25 mouse cellular contexts compared by ENCODE assay signal in the genomic region with DNA sequence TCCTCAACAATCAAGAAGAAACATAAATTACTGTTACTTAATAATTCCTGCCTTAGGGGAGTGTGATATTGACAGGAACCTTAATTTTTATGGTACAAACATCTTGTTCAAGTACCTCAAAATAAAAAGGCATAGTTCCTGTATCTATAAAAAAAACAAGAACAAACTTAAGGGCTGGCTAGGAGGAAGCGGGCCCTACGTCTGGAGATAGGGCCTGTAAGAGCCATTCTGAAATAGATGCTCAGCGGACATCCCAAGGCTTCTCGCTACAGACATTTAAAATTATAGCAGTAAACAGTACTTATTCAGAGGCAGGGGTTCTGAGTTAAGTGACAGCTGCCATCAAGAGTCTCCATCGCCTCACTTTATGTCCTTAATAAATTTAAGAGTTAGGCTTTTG.
"Had no signal": no experiment of that assay in that cellular context is flagged by ENCODE, and none has a peak within 500 bp of the region (broad histone marks: within the 10 kb centered on the region; RNA-seq: fewer than 3 reads in every experiment).

No protein-coding gene starts in this region.

- H3K4me3 ChIP-seq: heart, adult 2 months; heart, embryonic 13.5 days; heart, embryonic 15.5 days; hindbrain, embryonic 13.5 days; hindbrain, embryonic 15.5 days; kidney, embryonic 15.5 days; limb, embryonic 13.5 days; limb, embryonic 15.5 days; liver, embryonic 13.5 days; liver, embryonic 15.5 days had no signal

- ATAC-seq: hindbrain, postnatal 0 days; intestine, embryonic 16.5 days had no signal

- H3K27ac ChIP-seq: heart, adult 2 months; heart, embryonic 13.5 days; heart, embryonic 15.5 days; hindbrain, embryonic 13.5 days; hindbrain, embryonic 15.5 days; hindbrain, postnatal 0 days; kidney, embryonic 15.5 days; kidney, postnatal 0 days; limb, embryonic 13.5 days; limb, embryonic 15.5 days; liver, embryonic 13.5 days; liver, embryonic 15.5 days had no signal

- H3K9me3 ChIP-seq: heart, embryonic 13.5 days; heart, embryonic 15.5 days; hindbrain, embryonic 13.5 days; hindbrain, embryonic 15.5 days; kidney, embryonic 15.5 days; limb, embryonic 13.5 days; limb, embryonic 15.5 days; liver, embryonic 13.5 days; liver, embryonic 15.5 days had no signal

- H3K4me1 ChIP-seq: hindbrain, embryonic 13.5 days; hindbrain, embryonic 15.5 days; kidney, embryonic 15.5 days; limb, embryonic 13.5 days; limb, embryonic 15.5 days; liver, embryonic 13.5 days; liver, embryonic 15.5 days had no signal

- H3K27me3 ChIP-seq: heart, embryonic 13.5 days; heart, embryonic 15.5 days; hindbrain, embryonic 13.5 days; hindbrain, embryonic 15.5 days; kidney, embryonic 15.5 days; limb, embryonic 13.5 days; limb, embryonic 15.5 days; liver, embryonic 13.5 days; liver, embryonic 15.5 days had no signal

- DNase-seq: gastrocnemius, postnatal 14 days; gastrocnemius, postnatal 36 days; heart, adult 11 months; heart, adult 2 months; heart, postnatal 14 days; heart, postnatal 36 days; kidney, adult 11 months; kidney, adult 2 months; kidney, adult 9 months; kidney, postnatal 14 days; kidney, postnatal 36 days; left cerebral cortex, postnatal 4 days; liver, embryonic 13.5 days had no signal

- H3K4me2 ChIP-seq: heart, embryonic 11.5 days; heart, embryonic 13.5 days; heart, embryonic 15.5 days; hindbrain, embryonic 13.5 days; hindbrain, embryonic 15.5 days; kidney, embryonic 15.5 days; limb, embryonic 13.5 days; limb, embryonic 15.5 days; liver, embryonic 13.5 days; liver, embryonic 15.5 days had no signal

- H3K9ac ChIP-seq: heart, embryonic 13.5 days; heart, embryonic 15.5 days; hindbrain, embryonic 13.5 days; hindbrain, embryonic 15.5 days; kidney, embryonic 15.5 days; limb, embryonic 13.5 days; limb, embryonic 15.5 days; liver, embryonic 13.5 days; liver, embryonic 15.5 days had no signal
